Mouse (Mus musculus) heart, adult 2 months (tissue): ENCODE measurements around the gene Rtp1.

Experiments used
- CTCF ChIP-seq: fragments of 200-600 bp; IDR thresholded peaks from 2 replicates; pipeline ENCODE4 v1.8.1; 2022; ENCODE audit warnings: antibody characterized with exemption, mild to moderate bottlenecking, moderate library complexity
- POLR2A ChIP-seq: fragments of 200-500 bp; IDR thresholded peaks from 2 replicates; pipeline ENCODE4 v1.6.1; 2011; ENCODE audit warnings: mild to moderate bottlenecking, low read depth, low read length, control low read depth; ENCODE audit not compliant: insufficient read depth

DNA sequence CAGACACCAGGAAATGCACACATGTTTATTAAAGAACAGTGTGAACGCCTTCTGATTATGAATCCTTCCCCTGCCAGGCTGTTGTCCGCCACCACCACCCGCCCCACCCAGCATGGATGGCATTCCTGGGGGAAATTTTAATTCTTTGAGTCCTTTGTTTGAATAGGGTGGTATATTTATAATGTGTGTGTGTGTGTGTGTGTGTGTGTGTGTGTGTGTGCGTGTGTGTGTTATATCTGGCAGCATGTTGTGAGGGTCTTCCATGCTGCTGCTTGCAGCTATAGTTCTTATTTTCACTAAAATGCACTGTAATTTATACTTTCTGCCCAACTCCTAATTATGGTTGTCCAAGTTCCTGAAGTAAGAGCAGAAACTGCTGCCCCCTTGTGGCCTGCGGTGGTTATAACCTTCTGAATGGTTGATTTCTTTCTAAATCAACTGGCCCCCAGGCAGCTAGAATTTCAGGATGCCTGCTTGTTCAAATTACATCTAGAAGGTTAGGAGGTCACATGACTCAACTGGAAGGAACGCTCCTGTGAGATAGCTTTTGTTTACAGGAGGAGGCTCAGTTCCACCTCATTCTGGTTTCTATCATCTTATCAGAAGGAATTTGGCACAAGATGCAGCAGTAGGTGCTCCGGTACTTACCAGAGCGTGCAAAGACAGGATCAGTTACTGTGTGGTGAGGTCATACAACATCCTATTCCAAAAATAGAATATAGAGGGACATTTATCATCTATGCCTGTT is 25.8 kb upstream of the Rtp1 start:
- TF ChIP-seq CTCF (peak; percentile 88), POLR2A (no peak)
